Mouse (Mus musculus) T-helper 2 cell (primary cell): ENCODE data around the gene Slc47a2.
"Not testable (repeated sequence)": the region's sequence is repeated elsewhere in the genome, so short reads cannot be mapped to it uniquely, and the experiment has no call there.

Source experiments
- in situ Hi-C: fragments of 300-600 bp; cut with MboI, MseI; formaldehyde crosslinking; loops from one replicate; pipeline ENCODE4 v1.15.1; 2025; ENCODE audit warnings: high pct_unique_total_duplicates

Gene Slc47a2

GRCm38 (mm10) chr11:61346133-61346532, 3.5 kb upstream of the Slc47a2 start:
- in situ Hi-C loops, result loop anchor here (5.0 kb wide), 1 partner anchor 66 kb away; no protein-coding TSS in a partner anchor

DNA sequence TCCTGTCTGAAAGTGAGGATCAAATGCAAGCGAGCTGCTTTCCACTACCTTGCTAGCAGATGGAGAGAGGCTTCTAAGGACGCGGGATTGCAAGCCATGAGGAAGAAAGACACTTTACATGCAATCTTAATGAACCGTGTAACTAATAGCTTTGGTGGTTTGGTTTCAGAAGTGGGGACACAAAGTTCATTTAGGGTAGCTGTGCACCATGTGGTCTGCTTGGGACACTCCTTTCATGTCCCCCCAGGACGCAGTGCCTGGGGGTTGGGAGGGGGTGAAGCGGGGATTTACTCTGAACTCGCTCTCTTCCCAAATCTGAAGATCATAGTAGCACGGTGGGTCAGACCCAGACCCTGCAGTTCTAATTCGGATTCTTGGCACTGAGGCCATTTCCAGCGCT, 689 bp downstream of the Slc47a2 start:
- in situ Hi-C loops, result no loop called here

DNA sequence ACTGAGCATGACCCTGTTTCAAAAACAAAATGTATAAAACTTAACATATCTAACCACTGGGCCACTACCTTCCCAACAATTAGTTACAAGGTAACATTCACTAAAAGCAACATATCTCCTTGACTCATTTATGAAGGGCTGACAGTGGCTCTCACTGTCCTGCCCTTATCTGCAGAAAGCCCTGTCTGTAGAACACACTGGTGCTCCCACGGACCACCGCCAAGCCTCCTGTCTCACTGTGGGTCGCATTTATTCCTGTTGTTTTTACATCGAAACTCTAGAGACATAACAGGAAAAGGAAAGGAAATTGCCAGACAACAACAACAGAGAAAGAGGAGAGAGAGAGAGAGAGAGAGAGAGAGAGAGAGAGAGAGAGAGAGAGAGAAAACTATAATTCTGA, 1.4 kb downstream of the Slc47a2 start:
- in situ Hi-C loops, result no loop called here

DNA sequence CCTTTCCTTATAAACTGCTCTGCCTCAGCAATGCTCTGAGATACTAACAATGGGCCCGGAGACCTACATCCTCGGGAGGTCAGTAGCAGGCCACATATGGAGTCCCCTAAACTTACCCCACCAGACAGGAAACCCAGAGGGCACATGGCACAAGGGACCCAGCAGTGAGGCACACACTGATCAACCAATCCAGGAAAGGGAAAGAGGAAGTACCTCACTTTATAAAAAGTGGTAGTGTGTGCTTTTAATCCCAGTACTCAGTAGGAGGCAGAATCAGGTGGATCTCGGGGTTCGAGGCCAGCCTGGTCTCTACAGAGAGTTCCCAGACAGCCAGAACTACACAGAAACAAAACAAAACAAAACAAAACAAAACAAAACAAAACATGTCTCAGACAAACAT, 2.3 kb downstream of the Slc47a2 start:
- in situ Hi-C loops, result no loop called here

- in situ Hi-C loops, result no loop called here
These were observed 5.1 kb downstream of the Slc47a2 start for GRCm38 (mm10) chr11:61337586-61337985.

DNA sequence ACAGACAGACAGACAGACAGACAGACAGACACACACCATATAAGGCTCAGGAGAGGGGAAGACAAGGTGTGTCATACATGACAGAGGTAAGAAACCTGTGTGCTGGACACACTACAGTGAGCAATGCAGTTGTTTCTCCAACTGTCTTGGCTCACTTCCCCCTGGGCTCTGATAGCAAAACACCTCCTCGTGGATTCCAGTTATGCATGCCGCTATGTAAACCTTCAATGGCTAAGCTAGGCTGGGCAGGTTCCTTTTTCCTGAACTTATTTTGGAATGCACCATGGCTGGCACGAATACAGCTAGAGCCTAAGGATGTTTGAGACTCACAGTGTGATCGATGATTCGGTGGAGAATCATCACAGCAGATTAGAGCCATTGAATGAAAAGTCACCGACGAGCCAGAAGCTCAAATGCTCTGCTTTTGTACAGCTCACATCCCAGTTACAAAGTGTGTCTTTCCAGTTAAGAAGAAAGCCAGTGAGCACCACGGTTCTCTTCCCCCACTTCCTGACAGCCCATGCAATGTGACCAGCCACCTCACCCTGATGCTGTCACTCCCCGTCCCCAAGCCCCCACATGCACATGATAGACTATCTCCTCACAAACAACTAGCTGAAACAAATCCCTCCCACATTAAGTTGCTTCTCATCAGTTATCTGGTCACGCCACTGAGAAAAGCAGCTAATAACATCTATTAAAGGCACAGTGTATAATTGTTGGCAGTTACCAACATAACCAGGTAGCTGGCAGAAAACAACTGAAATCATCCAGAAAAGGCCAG, 21.6 kb downstream of the Slc47a2 start:
- in situ Hi-C loops, result no loop called here

GRCm38 (mm10) chr11:61319923-61320567, 22.6 kb downstream of the Slc47a2 start:
- in situ Hi-C loops, result no loop called here

DNA sequence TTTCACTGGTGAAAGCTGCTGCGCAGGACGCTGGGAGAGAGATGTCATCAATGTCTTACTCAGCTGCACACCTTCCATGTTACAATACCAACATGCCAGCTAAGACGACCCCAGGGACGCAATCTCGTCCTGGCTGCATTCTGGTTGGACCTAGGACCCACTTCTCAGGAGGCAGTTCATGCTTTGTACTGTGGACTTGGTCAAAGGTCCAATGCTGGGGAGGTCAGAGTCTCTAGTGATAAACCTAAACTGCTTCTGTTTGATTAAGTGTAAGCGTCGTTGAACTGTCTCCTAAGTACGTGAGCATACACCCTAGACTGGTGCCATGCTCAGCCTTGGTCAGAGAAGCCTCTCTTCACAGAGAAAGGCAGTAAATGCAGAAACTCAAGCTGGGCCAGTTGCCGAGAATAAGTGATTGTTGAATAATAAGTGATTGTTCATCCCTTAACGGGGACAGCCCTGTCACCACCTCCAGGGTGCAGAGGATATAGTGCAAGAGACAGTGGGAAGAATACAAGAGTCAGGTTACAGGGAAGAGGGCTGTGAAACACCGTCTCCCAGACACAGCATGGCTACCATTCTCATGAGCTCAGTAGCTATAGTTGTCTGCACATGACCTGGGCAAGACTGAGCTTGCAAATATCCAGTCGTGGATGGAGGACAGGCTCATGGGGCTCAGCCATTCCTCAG, 23.3 kb downstream of the Slc47a2 start:
- in situ Hi-C loops, result no loop called here

- in situ Hi-C loops, result no loop called here
These were observed 25.8 kb downstream of the Slc47a2 start for GRCm38 (mm10) chr11:61316864-61317263.

GRCm38 (mm10) chr11:61310321-61310720, 32.3 kb downstream of the Slc47a2 start:
- in situ Hi-C loops, result no loop called here

DNA sequence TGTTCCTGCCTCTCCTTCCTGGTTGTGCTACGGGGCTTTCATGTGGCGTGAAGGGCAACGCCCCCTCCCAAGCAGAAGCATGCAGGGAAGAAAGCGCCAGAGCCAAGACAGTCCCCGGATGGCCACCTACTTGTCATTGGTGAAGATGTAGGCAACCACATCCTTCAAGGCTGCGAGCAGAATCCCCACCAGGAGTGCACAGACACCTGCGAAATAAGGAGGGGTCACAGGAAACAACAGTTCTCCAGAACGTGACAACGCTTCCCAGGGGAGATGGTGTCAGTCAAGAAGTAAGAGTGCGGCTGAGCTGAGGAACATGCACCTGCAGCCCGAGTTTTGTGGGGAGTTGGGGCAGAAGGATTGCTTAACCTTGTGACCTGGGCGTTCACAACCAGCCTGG, 32.8 kb downstream of the Slc47a2 start:
- in situ Hi-C loops, result no loop called here

DNA sequence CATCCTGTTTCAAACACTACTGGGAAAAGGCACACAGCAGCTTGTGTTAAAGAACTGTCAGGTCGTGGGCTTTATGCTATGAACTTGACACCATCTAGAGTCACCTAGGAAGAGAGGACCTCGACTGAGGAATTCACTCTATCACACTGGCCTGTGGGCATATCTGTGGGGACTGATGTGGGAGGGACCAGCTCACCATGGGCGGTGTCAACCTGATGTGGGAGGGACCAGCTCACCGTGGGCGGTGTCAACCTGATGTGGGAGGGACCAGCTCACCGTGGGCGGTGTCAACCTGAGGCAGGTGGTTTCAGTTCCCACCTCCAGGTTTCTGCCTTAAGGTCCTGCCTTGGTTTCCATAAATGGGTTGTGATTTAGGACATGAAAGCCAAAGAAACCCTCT, 34.9 kb downstream of the Slc47a2 start:
- in situ Hi-C loops, result no loop called here

GRCm38 (mm10) chr11:61305377-61305776, 37.3 kb downstream of the Slc47a2 start:
- in situ Hi-C loops, result no loop called here

GRCm38 (mm10) chr11:61304535-61304934, 38.1 kb downstream of the Slc47a2 start:
- in situ Hi-C loops, result not testable (repeated sequence)

DNA sequence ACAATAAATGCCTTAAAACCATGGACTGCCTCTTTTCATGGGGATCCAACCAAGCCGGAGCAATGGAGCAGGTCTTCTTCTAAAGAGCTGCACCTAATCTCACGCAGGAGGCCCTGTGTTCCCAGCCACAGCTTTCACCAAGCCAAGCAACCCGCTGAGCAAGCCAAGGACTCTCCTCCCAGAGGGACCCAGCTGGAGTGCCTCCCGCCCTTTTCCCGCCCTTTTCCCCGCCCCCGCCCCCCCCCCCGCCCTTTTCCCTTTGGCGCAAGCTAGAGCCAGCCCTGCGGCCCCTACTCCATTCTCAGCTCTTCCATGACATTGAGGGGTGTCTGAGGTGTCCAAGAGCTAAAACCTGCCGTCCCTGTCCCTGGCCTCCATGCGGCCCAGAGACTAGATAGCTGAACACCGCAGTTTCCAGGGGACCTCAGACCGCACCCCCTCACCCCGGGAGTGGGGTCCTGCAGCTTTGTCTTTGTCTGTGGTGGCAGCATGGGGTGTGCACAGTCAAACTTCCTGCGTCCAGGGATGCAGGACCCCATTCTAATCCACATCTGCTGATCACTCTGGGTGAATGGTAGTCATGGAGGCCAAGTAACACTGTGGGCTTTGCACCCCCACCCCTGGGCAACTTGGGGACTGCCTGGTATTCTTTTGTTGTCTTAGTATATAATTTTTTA, 41.8 kb downstream of the Slc47a2 start:
- in situ Hi-C loops, result no loop called here

DNA sequence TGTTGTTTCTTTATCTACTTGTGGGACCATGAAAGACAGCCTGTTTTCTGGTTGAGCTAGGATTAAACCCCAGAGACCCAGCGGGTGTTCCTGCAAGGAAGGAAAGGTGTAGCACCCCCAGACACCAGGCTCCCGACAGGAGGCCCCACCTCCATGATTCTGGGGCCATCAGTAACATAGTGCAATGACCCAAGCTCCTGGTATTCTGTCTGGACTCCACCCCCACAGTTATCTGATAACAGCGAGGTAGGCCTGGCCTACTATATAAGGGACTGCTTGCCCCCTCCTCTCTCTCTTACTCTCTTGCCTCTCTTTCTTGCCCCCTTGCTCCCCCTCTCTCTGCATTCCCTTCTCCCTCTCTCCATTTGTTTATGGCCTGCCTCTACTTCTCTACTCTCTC, 42.5 kb downstream of the Slc47a2 start:
- in situ Hi-C loops, result no loop called here

DNA sequence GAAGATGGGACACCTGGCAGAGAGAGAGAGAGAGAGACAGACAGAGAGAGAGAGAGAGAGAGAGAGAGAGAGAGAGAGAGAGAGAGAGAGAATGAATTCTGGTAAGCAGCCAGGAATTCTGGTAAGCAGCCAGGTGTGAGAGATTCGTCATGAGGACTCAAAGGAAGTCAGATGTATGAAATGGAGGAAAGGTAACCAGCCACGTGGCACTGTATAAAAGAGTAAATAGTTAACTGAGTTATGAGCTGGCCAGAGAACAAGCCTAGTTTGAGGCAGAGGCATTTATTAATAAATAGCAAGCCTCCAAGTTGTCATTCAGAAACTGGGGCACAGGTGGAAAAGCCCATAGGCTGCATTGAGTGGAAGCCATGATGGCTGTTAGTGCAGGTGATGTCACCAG, 44.8 kb downstream of the Slc47a2 start:
- in situ Hi-C loops, result no loop called here

DNA sequence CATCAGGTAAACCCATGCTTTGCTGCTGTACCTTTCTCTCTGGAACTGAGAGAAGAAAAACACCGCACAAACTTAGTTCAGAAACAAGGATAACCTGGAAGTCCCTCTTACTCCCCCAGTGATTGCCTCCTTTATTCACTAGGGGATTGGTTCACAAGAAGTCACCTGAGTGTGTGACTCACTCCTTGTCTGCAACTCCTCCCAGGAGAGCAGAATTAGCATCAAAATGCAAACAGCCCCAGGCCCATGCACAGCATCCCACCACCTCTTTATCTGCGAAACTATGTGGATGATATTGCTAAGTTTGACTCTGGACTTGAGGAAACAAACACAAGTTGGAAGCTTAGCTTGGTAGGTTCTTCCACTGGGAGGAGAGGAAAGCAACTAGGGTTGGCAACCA, 45.3 kb downstream of the Slc47a2 start:
- in situ Hi-C loops, result no loop called here

- in situ Hi-C loops, result no loop called here
These were observed 46.1 kb downstream of the Slc47a2 start for GRCm38 (mm10) chr11:61296556-61296955.

DNA sequence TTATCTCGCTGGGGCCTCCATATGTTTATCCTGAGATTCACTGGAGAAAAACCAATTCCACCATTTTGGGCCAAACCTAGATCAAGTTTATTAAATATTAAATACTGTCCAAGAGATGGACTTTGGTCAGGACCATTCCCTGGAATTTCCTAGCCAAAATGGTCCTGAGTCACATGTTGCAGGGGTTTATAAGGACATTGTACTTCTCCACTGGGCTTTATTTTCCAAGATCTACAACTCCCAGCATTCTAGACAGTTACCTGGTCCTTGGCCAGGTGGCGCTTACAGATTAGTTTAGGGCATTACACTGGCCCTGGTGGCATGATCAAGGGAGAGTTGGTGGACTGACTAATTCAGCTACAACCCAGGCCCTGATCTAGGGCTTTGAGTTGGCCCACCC, 47.1 kb downstream of the Slc47a2 start:
- in situ Hi-C loops, result no loop called here

- in situ Hi-C loops, result no loop called here
These were observed 48.2 kb downstream of the Slc47a2 start for GRCm38 (mm10) chr11:61294431-61294830.

DNA sequence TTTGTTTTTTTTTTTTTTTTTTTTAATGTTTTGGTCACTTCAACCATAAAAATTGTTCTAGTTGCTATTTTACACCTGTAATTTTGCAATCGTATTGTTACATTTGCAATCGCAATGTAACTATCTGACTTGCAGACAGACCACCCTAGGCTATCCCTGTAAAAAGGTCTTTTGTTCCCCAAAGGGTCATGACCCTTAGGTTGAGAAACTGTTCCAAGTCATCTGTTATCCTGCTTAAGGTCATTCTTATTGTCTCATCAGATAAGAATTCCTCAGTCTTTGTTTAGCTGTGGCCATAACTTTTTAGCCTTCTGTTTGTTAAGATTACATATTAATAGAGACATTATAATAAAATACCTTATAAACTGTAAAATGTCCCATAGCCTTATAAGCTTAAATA, 49.4 kb downstream of the Slc47a2 start:
- in situ Hi-C loops, result no loop called here
